Mouse (Mus musculus): Measurements from ENCODE around the gene Gm20388. TPM values are rescaled to one million over a fixed set of nuclear protein-coding genes. Genes with fewer than 3 reads are reported as not detected.

Gene Gm20388
- polyA plus RNA-seq, 1 experiment from 2014 or later, result 47.1 TPM

GRCm38 (mm10) chr8:120019297-120019696 is 108.7 kb downstream of the Gm20388 start:
- no peak overlapping the region for H3K4me3 ChIP-seq (ENCODE audit: inconsistent target)
- no peaks in the 10 kb centered on the region for H3K36me3 ChIP-seq (ENCODE audit: inconsistent target)
- H3K27ac ChIP-seq, result no peak overlapping the region
- 100% methylated on average over 2 of the region's 5 CpGs for WGBS (ENCODE audit: missing documents)
- H3K79me2 ChIP-seq (ENCODE audit: inconsistent target), result no peaks in the 10 kb centered on the region

- Histone ChIP-seq H3K79me2 (ENCODE audit: inconsistent target) (no peaks in the 10 kb centered on the region), H3K36me3 (ENCODE audit: inconsistent target) (no peaks in the 10 kb centered on the region), H3K4me3 (ENCODE audit: inconsistent target) (no peak overlapping the region), H3K27ac (no peak overlapping the region)
- 89% methylated on average over 7 of the region's 7 CpGs for WGBS (ENCODE audit: missing documents)
These were observed 109.7 kb downstream of the Gm20388 start for GRCm38 (mm10) chr8:120020298-120020697.

GRCm38 (mm10) chr8:120026199-120026598 is 115.6 kb downstream of the Gm20388 start:
- no peak overlapping the region for H3K27ac ChIP-seq
- WGBS (ENCODE audit: missing documents), result 76% methylated on average over 5 of the region's 5 CpGs
- no peaks in the 10 kb centered on the region for H3K36me3 ChIP-seq (ENCODE audit: inconsistent target)
- H3K79me2 ChIP-seq (ENCODE audit: inconsistent target), result no peaks in the 10 kb centered on the region
- H3K4me3 ChIP-seq (ENCODE audit: inconsistent target), result no peak overlapping the region

- Histone ChIP-seq H3K27ac (no peak overlapping the region), H3K79me2 (ENCODE audit: inconsistent target) (no peaks in the 10 kb centered on the region), H3K4me3 (ENCODE audit: inconsistent target) (no peak overlapping the region), H3K36me3 (ENCODE audit: inconsistent target) (no peaks in the 10 kb centered on the region)
- WGBS (ENCODE audit: missing documents), result 15% methylated on average over 6 of the region's 6 CpGs
These were observed 116.3 kb downstream of the Gm20388 start for GRCm38 (mm10) chr8:120026991-120027390.

- 95% methylated on average over 5 of the region's 5 CpGs for WGBS (ENCODE audit: missing documents)
- Histone ChIP-seq H3K4me3 (ENCODE audit: inconsistent target) (no peak overlapping the region), H3K36me3 (ENCODE audit: inconsistent target) (no peaks in the 10 kb centered on the region), H3K79me2 (ENCODE audit: inconsistent target) (no peaks in the 10 kb centered on the region), H3K27ac (no peak overlapping the region)
These were observed 119.8 kb downstream of the Gm20388 start for GRCm38 (mm10) chr8:120030447-120030846.

GRCm38 (mm10) chr8:120032549-120033208 is 122.0 kb downstream of the Gm20388 start:
- H3K36me3 ChIP-seq (ENCODE audit: inconsistent target), result no peaks in the 10 kb centered on the region
- 78% methylated on average over 5 of the region's 5 CpGs for WGBS (ENCODE audit: missing documents)
- no peak overlapping the region for H3K4me3 ChIP-seq (ENCODE audit: inconsistent target)
- no peaks in the 10 kb centered on the region for H3K79me2 ChIP-seq (ENCODE audit: inconsistent target)
- H3K27ac ChIP-seq, result no peak overlapping the region

- WGBS (ENCODE audit: missing documents), result 88% methylated on average over 6 of the region's 6 CpGs
- Histone ChIP-seq H3K27ac (no peak overlapping the region), H3K79me2 (ENCODE audit: inconsistent target) (no peaks in the 10 kb centered on the region), H3K4me3 (ENCODE audit: inconsistent target) (no peak overlapping the region), H3K36me3 (ENCODE audit: inconsistent target) (no peaks in the 10 kb centered on the region)
These were observed 123.8 kb downstream of the Gm20388 start for GRCm38 (mm10) chr8:120034471-120034870.

- H3K36me3 ChIP-seq (ENCODE audit: inconsistent target), result no peaks in the 10 kb centered on the region
- H3K4me3 ChIP-seq (ENCODE audit: inconsistent target), result no peak overlapping the region
- H3K79me2 ChIP-seq (ENCODE audit: inconsistent target), result no peaks in the 10 kb centered on the region
- 76% methylated on average over 9 of the region's 9 CpGs for WGBS (ENCODE audit: missing documents)
- no peak overlapping the region for H3K27ac ChIP-seq
These were observed 125.5 kb downstream of the Gm20388 start for GRCm38 (mm10) chr8:120036111-120036510.

GRCm38 (mm10) chr8:120036578-120036977 is 125.9 kb downstream of the Gm20388 start:
- Histone ChIP-seq H3K36me3 (ENCODE audit: inconsistent target) (no peaks in the 10 kb centered on the region), H3K79me2 (ENCODE audit: inconsistent target) (no peaks in the 10 kb centered on the region), H3K4me3 (ENCODE audit: inconsistent target) (no peak overlapping the region), H3K27ac (no peak overlapping the region)
- 98% methylated on average over 4 of the region's 4 CpGs for WGBS (ENCODE audit: missing documents)

- 95% methylated on average over 15 of the region's 15 CpGs for WGBS (ENCODE audit: missing documents)
- H3K36me3 ChIP-seq (ENCODE audit: inconsistent target), result no peaks in the 10 kb centered on the region
- no peaks in the 10 kb centered on the region for H3K79me2 ChIP-seq (ENCODE audit: inconsistent target)
- no peak overlapping the region for H3K4me3 ChIP-seq (ENCODE audit: inconsistent target)
- H3K27ac ChIP-seq, result no peak overlapping the region
These were observed 126.6 kb downstream of the Gm20388 start for GRCm38 (mm10) chr8:120037199-120037598.

GRCm38 (mm10) chr8:120037611-120038010 is 127.0 kb downstream of the Gm20388 start:
- 94% methylated on average over 8 of the region's 8 CpGs for WGBS (ENCODE audit: missing documents)
- Histone ChIP-seq H3K79me2 (ENCODE audit: inconsistent target) (no peaks in the 10 kb centered on the region), H3K4me3 (ENCODE audit: inconsistent target) (no peak overlapping the region), H3K27ac (no peak overlapping the region), H3K36me3 (ENCODE audit: inconsistent target) (no peaks in the 10 kb centered on the region)

GRCm38 (mm10) chr8:120038741-120039140 is 128.1 kb downstream of the Gm20388 start:
- Histone ChIP-seq H3K36me3 (ENCODE audit: inconsistent target) (no peaks in the 10 kb centered on the region), H3K79me2 (ENCODE audit: inconsistent target) (no peaks in the 10 kb centered on the region), H3K4me3 (ENCODE audit: inconsistent target) (no peak overlapping the region), H3K27ac (no peak overlapping the region)
- WGBS (ENCODE audit: missing documents), result 95% methylated on average over 12 of the region's 12 CpGs

- 86% methylated on average over 11 of the region's 11 CpGs for WGBS (ENCODE audit: missing documents)
- no peak overlapping the region for H3K27ac ChIP-seq
- H3K79me2 ChIP-seq (ENCODE audit: inconsistent target), result no peaks in the 10 kb centered on the region
- no peaks in the 10 kb centered on the region for H3K36me3 ChIP-seq (ENCODE audit: inconsistent target)
- H3K4me3 ChIP-seq (ENCODE audit: inconsistent target), result no peak overlapping the region
These were observed 128.8 kb downstream of the Gm20388 start for GRCm38 (mm10) chr8:120039313-120039919.

- WGBS (ENCODE audit: missing documents), result 0% methylated on average over 1 of the region's 1 CpGs
- Histone ChIP-seq H3K4me3 (ENCODE audit: inconsistent target) (no peak overlapping the region), H3K36me3 (ENCODE audit: inconsistent target) (no peaks in the 10 kb centered on the region), H3K27ac (peak overlapping the region; percentile 50), H3K79me2 (ENCODE audit: inconsistent target) (no peaks in the 10 kb centered on the region)
These were observed 130.2 kb downstream of the Gm20388 start for GRCm38 (mm10) chr8:120040861-120041260.

- Histone ChIP-seq H3K79me2 (ENCODE audit: inconsistent target) (no peaks in the 10 kb centered on the region), H3K27ac (no peak overlapping the region), H3K4me3 (ENCODE audit: inconsistent target) (no peak overlapping the region), H3K36me3 (ENCODE audit: inconsistent target) (no peaks in the 10 kb centered on the region)
- whole genome bisulfite sequencing (ENCODE audit: missing documents), result 82% methylated on average over 10 of the region's 10 CpGs
These were observed 132.1 kb downstream of the Gm20388 start for GRCm38 (mm10) chr8:120042542-120043312.

All from macrophage (primary cell).